Mouse (Mus musculus): Measurements from ENCODE around the gene Atp6ap1l. TPM values are rescaled to one million over a fixed set of nuclear protein-coding genes. Genes with fewer than 3 reads are reported as not detected.
"Not testable (repeated sequence)": the region's sequence is repeated elsewhere in the genome, so short reads cannot be mapped to it uniquely, and the experiment has no call there.

Atp6ap1l gene
- total RNA-seq (2021): not detected
- long read RNA-seq, experiment 1: 0 reads
- long read RNA-seq, experiment 2: 0 reads

DNA sequence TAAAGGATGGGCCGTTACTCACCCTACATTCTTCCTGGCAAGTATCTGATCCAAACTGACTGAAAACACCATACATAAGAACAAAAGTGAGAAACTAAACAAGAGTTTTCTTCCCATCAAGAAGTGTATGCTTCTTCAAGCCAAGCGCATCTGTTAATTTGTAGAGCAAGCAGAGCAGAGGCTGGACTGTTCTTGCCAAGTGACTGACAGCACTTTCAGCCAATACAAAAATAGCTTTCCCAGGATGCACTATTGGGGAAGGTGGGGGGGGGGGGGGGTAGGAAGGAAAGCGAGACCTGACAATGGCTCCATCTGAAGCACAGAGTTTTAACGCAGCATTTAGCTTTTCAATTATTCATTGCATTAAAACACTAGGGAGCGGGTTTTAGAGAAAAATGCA lies at the start of gene Atp6ap1l:
Atp6ap1l (minus strand) TSS at position 180 of the 400 bp plus-strand sequence.
- DNase-seq: no peak

DNA sequence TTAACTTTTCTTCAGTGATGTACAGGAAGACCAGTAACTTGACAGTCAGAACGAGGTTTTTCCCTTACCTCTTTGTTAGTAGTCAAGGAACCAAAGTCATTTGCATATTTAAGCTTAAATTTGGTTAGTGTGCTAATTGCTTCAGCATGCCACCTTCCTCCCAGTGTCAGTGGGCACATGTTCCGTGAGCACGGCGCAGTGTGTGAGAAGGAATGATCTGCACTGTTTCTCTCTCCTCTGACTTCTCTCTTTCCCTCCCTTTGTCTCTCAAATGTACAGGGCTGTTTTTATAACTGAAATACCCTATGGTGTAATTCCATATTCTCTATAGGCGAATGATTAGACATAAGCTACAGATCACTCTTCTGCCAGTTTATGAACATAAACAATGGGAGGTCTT lies 34.4 kb upstream of the Atp6ap1l start:
- DNase-seq: no peak

DNA sequence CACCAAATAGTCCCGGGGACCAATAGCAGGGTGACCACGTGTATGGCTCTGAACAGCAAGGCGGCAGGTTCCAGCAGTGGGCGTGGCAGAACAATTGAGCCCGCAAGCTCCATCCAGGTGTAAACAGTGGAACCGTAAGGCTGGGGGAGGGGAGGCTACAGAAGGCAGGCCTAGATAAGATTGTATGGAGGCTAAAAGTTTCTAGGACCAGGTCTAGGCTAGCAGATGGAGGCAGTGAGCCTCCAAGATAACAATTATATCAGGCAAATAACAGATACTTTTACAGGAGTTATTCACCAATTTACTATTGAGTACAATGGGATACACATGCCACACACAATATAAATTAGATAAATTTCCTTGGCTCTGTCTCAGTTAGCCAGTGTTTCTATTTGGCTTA lies 34.0 kb upstream of the Atp6ap1l start:
- DNase-seq: no peak

DNA sequence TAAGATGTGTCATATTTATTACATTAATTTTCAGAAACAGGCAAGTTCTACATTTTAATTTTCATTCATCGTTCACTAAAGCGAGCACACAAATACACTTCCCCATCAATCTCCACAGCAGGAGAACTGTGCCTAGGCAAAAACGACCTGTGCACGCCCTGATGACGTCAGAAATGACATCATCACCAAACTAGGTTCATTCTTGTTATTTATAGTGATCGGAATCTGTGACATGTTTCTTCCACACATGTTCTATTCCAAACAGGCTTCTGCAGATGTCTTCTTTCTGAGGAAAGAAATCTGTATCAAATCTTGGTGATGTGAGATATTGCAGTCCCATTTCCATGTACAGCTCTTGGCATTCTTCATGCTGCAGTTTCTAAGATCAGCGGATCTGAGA lies 30.7 kb upstream of the Atp6ap1l start:
- no peak for DNase-seq

DNA sequence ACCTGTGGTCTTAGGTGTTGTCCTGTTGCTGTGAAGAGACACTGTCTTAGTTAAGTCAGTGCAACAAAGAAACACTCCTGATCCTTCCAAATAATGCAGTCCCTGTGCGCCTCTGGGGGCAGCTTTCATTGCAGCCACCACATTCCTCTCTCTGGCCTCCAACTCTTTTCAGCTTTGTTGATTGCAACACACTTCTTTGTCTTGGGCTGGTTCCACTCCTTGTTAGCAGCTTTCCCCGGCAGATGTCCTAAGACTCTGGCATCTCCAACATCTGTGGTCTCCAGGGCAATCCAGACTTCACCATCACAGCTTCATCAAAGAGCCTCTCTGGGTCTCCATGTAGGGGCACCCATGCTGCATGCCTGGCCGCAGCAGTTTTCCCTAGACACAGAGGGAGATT lies 28.1 kb upstream of the Atp6ap1l start:
- DNase-seq: no peak

DNA sequence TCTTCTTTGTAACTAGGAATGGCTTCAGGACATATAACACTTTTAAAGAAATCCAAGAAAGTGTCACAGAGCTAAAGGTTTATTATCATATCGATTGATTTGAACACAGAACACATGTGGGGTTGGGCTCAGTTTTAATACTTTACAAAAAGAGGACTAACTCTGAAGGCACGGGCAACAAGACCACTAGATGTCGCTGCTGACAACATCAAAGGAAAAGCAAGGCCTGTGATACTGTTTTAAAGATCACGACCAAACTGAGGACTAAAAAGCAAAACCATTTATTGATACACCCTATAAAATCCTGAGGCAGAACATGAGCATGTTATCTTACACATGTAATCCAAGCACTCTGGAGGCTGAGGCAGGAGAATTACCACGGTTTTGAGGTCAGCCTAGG lies 24.7 kb upstream of the Atp6ap1l start:
- peak; percentile 61 to 78 for DNase-seq

DNA sequence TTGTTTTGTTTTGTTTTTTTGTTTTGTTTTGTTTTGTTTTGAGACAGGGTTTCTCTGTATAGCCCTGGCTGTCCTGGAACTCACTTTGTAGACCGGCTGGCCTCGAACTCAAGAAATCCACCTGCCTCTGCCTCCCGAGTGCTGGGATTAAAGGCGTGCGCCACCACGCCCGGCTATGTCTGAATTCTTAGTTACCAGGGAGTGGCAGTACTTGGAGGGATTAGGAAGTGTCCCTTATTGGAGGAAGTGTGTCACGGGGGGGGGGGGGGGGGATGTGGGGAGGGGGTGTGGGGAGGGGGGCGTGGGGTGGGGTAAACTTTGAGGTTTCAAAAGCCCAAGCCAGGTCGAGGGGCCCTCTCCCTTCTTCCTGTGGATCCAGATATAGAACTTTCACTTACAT lies 23.1 kb upstream of the Atp6ap1l start:
- not testable (repeated sequence) for DNase-seq

DNA sequence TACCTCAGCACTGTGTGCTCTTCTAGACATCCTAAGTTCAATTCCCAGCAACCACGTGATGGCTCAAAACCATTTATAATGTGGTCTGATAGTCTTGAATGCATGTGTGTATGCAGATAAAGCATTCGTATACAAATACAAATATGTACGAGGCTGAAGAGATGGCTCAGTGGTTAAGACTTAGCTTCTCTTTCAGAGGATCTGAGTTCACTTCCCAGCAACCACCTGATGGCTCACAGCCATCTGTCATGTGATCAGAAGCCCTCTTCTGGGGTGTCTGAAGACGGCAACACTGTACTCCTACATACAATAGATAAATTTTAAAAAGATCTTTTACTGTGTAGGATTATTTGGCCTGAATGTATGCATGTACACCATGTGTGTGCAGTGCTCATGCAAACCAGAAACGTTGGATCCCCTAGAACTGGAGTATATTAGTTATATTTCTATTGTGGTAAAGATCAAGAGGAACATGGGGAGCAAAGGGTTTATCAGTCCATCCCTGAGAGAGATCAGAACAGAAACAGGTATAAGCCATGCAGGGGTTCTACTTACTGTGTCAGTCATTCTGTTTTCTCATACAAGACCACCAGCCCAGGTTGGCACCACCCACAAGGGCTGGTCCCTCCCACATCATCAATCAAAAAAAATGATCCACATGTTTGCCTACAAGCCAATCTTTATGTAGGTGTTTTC lies 21.9 kb upstream of the Atp6ap1l start:
- no peak for DNase-seq

DNA sequence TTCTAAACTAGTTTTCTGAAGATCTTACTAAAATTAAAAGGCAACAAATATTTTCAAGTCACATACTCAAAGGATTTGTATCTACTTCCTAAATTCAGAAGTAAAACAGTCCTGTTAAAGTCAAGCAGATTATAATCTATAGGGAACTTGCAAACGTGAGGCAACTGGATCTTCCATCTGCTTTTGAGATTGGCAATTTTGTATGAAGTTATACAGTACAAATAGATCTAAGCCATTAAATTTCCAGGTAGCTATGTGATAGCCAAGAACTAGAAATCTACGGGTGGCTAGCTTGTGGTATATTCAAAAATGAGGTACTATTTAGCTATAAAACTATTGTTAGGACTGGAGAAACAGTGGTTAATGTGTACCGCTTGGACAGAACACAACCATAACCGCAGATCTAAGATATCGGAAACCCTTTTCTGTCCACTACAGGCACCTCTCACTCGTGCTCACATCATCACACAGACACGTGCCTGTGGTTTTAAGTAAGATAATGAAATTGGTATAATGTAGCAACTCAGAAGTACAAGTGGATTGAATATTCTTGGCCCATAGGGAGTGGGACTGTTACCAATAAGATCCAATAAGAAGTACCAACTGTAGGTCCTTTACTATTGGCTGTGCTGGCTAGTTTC lies 21.1 kb upstream of the Atp6ap1l start:
- no peak for DNase-seq

DNA sequence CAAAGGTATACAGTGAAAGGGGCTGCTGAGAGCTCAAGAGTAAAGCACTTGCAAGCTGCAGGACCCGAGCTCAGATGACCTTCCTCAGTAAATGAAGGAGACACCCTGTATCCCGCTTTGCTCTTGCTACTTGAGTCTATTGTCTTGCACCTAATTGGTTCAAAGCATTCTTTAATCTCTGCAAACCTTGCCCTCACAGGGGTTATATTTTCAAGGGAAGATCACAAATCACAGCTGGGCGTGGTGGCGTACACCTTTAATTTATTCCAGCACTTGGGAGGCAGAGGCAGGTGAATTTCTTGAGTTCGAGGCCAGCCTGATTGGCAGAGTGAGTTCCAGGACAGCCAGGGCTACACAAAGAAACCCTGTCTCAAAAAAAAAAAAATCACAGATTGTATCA lies 20.0 kb upstream of the Atp6ap1l start:
- DNase-seq: no peak

DNA sequence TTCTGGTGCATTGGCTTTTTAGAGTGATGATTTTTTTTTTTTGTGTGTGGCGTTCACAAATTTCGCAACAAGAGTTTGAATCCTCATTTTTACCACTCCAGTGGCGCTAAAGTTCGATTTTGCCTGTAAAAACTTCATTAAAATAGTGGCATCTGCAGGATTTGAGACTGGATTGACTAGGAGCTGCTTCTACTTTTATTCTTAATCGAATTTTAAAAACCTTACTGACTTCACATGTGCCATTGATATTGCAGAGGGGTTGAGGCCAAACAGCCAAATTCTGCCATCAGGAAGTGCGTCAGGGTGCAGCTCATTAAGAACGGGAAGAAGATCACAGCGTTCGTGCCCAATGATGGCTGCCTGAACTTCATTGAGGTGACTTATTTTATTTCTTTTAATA lies 18.9 kb upstream of the Atp6ap1l start:
- no peak for DNase-seq

DNA sequence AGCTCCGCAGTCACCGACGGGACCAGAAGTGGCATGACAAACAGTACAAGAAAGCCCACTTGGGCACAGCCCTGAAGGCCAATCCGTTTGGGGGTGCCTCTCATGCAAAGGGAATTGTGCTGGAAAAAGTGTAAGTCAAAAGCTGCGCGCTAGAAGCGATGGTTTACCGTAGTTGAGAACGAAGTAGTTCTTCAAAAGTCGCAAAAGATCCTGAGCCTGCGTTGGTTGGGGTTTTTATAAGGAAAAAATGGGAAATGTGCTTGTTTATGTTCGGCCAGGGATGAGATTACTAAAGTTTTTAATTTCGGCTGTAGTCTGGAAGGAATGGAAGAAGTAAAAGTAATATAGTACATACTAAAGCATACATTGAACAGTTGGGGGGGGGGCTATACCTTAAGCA lies 18.5 kb upstream of the Atp6ap1l start:
- not testable (repeated sequence) for DNase-seq

DNA sequence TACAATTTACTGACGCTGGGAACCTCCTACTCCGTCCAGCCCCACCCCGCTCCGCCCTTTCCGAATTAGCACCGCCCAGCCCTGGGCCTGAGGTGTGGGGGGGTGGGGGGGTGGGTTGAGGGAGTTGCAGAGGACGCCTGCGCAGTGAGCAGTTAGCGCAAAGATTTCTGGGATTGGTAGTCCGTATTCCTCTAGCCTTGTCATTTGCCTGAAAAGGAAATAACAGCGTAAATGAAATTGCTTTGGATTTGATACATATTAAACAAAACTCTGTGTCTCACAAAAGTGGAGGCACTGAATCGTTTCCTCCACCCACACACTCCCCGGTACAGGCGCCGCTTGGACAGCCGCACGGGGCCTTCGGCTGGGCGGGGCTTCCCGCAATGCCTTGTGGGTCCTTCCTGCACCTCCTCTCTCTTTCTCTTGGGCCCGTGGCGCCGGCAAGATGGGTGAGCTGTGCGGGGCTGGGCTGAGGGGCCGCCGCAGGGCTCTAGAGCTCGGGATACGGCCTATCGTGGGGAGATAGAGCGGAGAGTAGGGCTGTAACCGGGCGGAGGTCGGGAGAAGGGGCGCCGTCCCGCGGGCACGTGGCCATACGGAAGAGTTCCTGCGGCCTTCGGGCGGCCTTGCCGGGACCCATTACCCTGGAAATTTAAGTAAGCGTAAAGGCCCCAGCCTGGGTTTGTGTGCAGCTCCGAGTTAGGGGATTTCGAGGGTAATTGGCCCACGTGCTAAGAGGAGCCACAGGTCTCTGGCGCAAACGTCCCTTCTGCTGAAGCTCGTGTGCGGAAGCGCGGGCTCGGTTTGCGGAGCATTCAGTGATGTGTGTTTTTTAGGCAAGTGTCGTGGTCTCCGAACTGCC lies 17.8 kb upstream of the Atp6ap1l start, which contains the start of gene Rps23:
Rps23 (plus strand) TSS at position 208 of the 862 bp plus-strand sequence.
- DNase-seq: peak; percentile 90 to 93

DNA sequence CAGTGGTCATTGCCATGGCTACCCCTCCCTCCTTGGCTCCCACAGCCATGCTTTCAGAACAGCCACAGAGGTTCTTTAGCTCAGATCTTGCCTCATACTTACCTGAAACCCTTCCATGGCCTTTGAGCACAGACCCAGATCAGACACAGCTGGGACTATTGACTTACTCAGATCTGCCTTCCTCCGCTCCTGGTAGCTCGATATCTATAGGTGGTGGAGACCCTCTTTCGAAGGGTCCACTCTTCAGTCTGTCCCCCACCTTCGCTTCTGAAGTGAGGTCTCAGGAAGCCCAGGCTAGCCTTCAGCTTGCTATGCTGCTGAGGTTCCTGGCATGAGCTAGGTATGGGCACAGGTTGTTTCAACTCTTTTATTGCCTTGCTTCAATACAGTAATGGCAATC lies 9.6 kb upstream of the Atp6ap1l start:
- no peak for DNase-seq

DNA sequence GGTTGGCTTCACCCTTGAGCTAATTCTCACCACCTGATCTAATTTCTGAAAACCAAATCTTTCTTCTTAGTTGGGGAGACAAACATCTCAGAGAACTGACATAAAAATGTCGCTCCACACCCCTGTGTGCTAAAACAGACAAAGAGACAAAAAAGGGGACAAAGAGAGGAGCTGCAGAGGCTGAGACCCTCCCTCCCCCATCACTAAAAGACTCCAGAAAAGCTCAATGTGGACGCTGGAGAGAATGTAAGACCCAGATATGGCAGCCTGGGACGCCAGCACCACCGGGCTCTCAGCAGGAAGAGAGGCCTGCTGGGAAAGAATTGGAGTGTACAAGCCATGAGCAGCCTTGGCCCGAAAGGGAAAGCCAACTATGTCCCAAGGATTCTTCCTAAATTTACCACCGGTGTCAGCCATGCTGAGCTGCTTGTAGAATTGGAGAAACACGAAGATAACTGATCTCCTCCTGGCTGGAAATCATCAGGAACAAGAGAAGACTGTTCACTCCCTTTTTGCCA lies 8.6 kb upstream of the Atp6ap1l start:
- no peak for DNase-seq

DNA sequence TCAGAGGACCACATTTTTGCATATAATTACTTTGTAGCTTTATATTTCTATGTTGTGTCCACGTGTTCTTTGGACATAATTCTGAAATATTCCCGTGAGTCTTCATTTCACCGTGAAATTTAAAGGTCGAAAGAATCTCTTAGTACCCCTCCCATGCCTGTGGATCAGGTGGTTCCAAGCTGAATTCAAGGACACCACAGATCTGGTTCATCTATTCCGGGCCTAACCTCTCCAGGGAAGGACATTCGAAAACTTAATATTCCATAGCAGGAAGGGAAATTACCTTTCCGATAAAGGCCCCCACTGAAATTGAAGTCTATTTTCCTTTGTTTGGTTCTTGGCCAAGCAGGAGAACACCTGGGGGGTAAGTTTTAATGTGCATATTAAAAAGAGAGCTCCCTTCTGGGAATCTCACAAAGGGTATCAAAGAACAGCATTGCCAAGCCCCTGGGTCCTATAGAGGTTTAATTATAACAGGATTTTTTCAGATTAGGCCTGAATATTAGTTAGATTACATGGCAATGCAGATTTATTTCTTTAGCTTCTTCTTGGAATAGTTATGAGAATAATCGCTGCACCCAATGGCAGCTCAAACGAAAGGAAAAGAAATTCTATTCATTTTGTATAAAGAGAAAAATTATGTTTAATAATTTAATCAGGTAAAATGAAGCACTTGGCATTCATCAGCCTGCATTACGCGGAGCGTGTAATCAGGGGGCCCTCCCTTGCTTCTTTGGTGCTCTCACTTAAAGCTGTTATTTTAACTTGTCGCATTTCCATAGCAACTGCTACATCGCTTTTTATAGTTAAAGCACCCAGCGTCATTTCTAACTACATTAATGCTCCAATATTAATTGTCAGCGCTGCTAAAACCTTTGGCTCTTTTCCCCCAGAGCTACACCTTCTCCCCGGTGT lies 7.9 kb upstream of the Atp6ap1l start:
- no peak for DNase-seq

DNA sequence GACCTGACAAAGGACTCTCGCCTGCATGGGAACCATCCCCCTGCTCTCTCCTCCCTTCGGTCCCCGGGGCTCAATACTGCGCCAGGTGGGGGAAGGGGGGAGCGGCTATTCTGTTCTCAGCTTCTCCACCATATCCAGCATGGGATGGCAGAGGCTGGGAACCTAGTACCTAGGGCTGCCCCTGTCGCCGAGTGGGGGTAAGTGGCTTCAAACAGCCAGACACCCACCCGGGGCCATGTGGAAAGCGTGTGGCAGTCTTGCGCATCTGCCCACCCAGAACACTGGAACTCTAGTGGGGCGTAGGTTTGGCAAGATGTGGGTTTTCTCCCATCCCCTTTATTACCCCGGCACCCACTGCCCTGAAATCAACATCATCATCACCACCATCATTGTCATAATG lies 2.2 kb upstream of the Atp6ap1l start:
- DNase-seq: no peak

DNA sequence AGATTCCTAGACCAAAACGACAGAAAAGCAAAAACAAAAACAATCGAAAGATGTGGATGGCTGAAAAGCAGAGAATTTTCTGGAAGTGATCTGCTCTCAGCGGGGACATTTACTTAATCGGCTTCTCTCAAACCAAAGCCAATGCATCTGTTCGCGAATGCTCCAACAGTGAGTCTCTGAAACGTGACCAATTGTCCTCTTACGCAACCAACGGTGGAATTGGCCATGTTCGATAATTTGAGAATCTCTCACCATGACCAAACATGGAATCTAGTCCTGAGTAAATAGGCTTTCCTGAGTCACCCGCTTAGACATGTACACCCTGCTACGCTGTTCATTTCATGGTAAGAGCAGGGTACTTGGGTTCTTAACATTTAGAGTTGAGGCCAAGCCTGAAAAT lies 8.3 kb downstream of the Atp6ap1l start:
- DNase-seq: no peak

DNA sequence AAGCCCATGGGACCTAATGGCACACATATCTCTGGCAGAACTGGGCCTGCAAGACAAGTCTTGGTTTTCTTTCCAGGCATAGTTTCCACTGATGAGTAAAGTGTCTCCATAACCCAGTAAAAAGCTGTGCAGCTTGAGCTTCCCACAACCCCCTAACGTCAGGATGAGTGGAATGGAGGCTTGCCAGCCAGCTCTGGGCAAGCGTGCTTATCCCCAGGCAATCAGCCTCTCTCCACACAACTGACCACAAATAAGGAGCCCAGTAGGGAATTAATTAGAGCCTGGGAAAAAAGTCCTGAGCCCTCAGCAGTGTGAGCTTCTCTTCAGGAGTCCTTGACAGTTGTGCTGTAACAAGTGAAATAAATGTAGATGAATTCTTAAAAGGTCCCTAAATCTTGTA lies 9.1 kb downstream of the Atp6ap1l start:
- peak; percentile 19 to 20 for DNase-seq

DNA sequence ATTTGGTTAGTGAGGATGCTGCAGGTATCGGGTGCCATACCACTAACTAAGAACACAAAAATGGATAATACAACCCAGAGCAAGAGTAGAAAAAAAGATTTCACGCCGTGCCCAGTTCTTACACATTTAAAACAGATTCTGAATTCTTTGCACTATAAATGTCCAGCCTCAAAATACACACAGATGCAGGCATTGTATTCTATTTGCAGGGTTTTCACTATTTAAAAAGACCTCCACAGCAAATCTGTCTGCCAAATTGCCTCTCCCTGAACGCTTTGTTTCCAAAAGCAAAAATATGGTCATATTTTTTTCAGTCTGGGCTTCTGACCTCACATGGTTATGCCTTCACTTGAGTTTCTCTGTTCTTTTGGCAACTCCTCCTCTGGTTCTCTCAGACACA lies 10.3 kb downstream of the Atp6ap1l start:
- no peak for DNase-seq

DNA sequence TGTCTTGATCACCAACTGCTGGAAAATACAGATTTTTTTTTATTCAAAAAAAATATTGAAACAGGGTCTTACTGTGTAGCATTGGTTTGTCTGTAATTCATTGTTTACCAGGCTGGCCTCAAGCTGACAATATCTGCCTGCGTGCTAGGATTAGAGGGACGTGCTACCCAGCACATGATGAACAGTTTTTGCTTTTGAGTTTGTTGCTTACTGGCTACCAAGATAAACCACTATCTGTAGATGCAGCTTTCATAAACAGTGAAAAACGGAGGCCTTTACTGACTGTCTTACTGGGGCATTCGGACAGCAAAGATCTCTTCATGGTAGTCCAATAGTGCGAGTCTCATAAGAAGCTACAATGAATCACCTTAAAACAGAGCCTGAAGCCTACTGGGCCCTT lies 15.0 kb downstream of the Atp6ap1l start:
- DNase-seq: no peak

DNA sequence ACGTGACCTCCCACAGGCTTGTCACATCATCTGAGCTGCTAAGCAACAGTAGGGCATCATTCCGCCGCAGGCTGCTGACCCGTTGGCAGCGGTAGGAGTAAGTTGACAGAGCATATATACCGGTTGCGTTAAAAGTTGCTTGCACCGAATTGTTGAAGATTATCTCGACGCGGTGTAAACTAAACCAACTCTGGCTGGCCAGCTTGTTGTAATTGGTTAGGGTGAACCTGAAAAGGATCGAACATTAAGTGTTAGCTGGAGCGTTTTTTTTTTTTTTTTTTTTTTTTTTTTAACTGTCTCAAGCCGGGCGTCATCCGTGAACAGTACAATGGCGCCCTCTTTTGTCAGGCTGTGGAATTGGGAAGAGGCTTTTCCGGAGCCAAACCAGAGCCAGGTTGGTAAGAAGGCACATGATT lies 18.6 kb downstream of the Atp6ap1l start:
- DNase-seq: peak; percentile 68 to 71
